Mouse (Mus musculus) right cerebral cortex, postnatal 14 days (tissue): ENCODE results near the gene Gm20825.
"Not testable (repeated sequence)": the region's sequence is repeated elsewhere in the genome, so short reads cannot be mapped to it uniquely, and the experiment has no call there.

ENCODE experiments used
- DNase-seq: peaks from one replicate; pipeline ENCODE4 v3.0.0; 2022

Gene Gm20825

GRCm38 (mm10) chrY:8071407-8071806 is at the start of gene Gm20825:
TSS of gene Gm20825 (minus strand) at chrY:8071507.
- not testable (repeated sequence) for DNase-seq
